Mouse (Mus musculus) right cerebral cortex, postnatal 10 days (tissue): ENCODE measurements at regions not wholly inside any gene's neighbourhood (a gene's known extent, or its start where the extent isn't known, plus 50 kb on each side); places are given as distances from the start of the nearest gene placed in this dataset.

Experiments
- DNase-seq, 2 experiments: peaks; one replicate each; pipeline ENCODE4 v3.0.0; 2021; ENCODE audit warnings: low spot score in 2 of 2

GRCm38 (mm10) chr17:27318969-27319695, 114.9 kb upstream of the Lemd2 start:
- DNase-seq, result no peak

GRCm38 (mm10) chr17:27317576-27318277, 113.5 kb upstream of the Lemd2 start:
- DNase-seq, result peak; percentile 88 to 90

DNA sequence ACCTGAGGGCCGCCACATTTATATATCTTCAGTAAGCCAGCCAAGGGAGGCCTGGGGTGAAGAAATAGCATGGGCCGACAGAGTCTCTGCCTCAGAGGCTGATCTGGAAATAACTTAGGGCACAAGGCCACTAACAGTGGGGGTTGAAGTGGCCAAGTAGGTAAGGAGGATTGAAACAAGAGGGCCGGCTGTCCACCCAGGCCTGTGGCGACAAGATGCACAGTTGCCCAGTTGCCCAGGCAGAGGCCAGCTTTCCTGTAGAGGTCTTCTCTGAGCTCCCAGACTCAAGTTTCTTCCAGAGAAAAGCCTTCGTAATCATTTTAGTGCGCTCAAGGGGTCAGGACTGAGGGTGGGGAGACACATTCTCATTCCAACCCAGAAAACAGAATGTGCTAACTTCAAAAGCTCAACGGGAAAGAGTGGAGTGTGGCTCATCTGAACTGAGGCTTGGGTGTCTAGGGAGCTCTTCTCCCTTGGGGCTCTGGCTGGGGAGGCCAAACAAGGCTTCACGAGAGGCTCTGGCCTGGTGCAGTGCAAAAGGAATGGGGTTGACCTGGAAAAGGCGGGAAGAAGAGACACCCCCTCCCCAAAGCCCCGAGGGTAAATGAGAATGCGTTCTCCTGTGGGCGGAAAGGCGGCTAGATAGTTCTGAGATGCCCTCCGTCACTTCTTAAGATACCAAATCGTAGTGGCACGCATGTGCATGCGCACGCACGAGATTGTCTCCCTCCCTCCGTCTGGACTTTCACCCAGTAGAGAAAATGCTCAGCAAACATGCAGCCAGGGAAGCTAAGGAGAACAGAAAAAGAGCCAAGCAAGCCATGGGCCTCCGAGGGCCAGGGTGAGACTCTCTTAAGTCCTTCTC, 112.7 kb upstream of the Lemd2 start:
- DNase-seq, result no peak

DNA sequence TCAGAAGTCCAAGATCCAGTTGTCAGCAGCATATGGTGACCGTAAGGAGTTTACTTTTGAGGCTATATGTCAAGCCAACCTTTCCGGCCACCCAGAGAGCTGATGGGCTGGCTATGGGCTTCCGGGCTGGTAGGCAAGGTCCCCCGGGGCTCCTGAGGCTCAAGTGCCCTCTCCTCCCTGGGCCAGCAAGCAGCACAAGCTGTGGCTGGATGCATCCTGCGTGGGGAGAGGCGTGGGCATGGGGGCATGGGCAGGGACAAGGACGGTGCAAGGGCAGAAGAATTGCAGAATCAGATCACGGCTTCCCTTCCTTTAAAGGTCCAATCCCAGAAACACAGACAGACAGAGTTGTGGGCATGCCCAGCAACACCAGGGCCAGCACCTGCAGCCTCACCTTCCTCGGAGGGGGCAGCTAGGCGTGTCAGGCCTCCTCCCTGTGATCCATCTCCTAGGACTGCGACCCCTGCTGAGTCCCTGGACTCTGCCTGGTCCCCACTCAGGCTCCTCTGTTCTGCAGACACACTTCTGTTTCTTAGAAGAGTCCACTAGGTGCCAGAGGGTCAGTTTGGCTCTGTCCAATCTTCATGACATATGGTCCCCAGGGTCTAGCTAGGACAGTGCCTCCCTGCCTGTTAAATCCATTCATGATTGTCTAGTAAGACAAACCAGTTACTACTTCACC, 111.8 kb upstream of the Lemd2 start:
- no peak for DNase-seq

GRCm38 (mm10) chr17:27315428-27315827, 111.2 kb upstream of the Lemd2 start:
- DNase-seq, result no peak

DNA sequence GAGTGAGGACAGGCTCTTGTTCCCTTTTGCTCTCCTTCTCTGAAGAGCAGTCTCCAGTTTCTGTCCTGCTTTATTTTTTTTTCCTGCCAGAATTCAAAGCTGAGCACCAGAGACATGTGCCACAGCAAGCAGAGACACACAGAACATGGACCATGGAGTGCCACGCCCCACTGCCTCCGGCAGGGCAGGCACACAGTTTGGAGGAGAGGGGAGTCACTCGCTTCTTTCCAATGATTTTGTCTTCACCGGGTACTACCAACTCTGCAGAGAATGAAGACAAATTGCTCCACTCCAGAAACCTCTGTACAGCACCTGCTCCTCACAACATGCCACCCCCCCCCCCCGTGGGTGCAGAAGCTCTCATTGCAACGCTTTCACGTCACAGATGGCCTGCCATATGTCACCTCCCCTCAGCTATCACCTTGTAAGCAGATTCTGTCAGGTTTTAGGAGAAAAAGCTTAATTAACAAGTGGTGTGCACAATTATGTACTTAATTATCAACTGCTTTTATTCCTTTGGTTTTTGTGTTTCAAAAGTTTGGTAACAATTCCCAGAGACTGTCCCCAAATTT, 110.6 kb upstream of the Lemd2 start:
- DNase-seq, result no peak

DNA sequence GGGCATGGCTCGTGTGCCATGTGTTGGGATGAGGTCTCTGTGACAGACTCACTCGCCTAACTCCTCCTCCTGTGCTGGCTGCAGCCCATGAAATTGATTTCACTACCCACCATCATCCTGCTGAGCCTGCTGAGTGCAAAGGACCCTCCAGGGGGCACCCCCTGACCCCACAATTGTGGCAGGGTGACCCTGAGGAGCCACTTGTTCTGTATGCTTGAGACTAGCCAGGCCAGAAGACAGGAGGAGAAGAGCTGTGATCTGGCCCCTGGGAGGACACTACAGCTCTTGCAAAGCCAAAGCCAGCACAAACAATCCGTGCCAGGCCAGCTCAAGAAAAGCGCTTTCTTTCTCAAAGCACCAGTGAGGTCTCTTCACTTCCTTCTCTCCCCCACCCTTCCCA, 104.7 kb upstream of the Lemd2 start:
- DNase-seq, result no peak

DNA sequence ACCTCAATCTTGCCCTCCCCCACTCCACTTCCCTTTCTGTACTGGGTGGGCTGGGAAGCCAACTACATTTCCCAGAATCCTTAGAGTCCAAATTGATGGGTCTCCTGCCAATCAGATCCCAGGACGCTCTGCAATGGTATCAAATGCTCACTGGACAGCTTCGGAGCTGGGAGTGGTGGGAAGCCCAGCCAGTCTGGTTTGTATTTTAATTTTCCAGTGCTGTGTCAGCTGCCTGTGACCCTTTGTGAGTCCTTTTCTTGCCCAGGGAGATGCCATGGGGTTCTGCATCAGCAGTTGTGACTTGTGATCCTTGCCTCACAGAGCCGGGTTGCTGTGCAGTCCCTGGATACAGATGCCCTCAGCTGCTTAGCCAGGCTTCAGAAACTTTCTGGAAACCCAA, 100.6 kb upstream of the Lemd2 start:
- no peak for DNase-seq

DNA sequence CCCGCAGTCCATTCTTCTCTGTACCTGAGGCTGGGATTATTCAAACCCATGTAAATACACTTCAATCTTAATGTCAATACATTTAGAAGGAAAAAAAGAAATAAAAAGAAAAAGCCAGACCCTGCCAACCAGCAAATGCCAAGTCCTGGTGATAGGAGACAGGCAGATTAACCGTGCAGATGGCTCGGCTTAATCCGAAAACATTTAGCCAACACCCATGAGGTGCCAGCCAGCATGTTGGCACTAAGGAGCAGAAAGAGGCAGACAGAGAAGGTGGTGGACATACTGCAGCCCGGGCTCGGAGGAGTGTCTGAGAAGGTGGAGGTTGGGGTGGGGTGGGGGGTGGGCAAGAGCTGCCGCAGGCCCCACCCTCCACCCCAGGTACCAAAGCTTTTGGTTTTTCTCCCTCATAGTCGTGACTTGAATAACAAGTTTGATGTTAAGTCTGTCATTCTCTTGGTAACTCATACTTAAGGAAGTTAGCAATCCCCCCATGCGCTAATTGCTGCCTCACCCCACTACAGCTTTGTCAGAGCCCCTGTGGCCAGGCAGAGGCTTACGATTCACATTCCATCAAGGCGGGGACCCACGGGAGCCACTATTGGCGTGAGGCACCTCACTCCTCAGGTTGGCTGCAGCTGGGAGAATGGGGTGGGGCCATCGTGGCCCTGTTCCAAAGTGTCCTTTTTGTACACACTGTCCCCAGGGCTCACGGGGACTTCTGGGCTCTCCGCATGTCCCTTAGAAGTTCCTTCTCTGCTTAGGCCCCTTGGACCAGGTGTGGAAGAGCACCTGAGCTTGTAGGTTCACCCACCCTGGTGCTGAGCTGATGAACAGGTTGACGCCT, 99.6 kb upstream of the Lemd2 start:
- peak in 1 of 2 experiments; percentile 63 for DNase-seq

GRCm38 (mm10) chr17:27303061-27303460, 98.8 kb upstream of the Lemd2 start:
- peak in 1 of 2 experiments; percentile 27 for DNase-seq

DNA sequence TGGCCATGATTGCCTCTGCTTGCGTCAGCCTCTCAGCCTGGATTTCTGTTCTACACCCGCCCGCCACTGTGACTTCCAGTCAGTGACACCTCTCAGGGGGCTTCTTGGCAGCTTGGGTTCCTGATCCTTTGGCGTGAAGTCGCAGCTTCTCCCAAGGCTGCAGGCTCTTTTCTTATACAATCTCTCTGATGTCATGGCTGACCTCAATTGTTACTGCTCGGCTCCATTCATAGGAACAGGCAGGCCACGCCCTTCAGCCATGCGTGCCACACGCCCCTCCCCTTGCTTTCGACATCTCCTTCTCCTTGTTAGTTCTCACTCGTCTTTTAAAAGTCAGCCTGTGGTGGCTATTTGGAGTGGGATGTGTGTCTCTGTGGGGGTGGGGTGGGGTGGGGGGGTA, 97.1 kb upstream of the Lemd2 start:
- peak in 1 of 2 experiments; percentile 27 for DNase-seq

DNA sequence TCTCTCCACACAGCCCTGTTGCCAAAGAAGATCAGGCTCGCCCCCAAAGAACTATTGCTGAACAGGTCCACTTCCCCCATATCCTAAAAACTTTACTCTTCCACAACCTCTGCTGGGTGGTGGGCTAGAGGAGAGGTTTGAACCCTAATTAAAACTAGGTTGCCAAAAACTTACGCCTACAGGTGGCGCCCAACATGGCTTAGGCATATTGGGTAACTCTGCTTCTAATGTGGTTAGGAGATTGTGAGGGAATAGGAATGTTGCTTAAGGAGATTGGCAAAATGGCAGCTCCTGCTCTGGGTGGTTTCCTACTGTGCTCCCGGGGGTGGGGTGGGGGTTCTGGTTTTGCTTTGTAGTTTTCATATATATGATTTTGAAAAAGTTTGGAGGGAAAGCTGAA, 95.0 kb upstream of the Lemd2 start:
- DNase-seq, result peak in 1 of 2 experiments; percentile 22

GRCm38 (mm10) chr17:27298351-27298750, 94.1 kb upstream of the Lemd2 start:
- peak in 1 of 2 experiments; percentile 24 for DNase-seq

DNA sequence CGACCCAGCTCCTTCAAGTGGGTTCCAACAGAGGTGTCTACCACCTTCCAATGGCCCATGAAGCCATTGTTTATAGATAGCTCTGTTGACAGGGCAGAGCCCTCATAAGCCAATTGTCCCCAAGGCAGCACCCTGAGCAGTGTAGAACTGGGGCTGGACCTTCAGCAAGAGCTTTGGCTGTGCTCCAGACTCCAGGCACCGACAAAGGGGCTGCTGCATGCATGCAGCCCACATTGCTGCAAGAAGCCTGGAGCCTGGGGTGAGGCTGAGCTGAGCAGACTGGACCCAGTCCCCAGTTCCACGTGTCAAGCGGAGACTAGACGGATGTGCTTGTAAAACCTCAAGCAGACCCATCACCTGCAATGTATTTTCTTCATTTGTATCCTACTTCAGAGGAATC, 91.9 kb upstream of the Lemd2 start:
- peak in 1 of 2 experiments; percentile 30 for DNase-seq

GRCm38 (mm10) chr17:27294208-27294604, 89.9 kb upstream of the Lemd2 start:
- DNase-seq, result no peak

- DNase-seq, result peak in 1 of 2 experiments; percentile 31
Observed at GRCm38 (mm10) chr17:27293586-27294207, 89.4 kb upstream of the Lemd2 start.

- peak in 1 of 2 experiments; percentile 50 for DNase-seq
Observed at GRCm38 (mm10) chr17:27291673-27292072, 87.4 kb upstream of the Lemd2 start.

DNA sequence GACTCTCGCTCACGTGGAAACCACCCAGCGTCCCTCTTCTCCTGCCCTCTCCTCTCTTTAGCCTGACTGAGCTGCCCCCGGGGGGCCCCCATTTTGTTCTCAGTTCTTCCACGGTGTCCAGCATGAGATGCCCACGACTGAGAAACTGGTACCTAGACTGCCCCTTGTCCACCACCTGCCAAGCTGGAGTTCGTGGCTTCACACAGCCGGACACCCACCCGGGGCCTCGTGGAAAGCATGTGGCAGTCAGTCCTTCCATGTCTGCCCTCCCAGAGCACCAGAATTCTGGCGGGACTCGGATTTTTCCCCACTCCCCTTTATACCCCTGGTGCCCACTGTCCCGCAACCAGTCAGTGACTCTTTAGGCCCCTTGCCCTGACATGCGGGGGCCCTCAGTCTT, 86.9 kb upstream of the Lemd2 start:
- peak in 1 of 2 experiments; percentile 22 for DNase-seq

DNA sequence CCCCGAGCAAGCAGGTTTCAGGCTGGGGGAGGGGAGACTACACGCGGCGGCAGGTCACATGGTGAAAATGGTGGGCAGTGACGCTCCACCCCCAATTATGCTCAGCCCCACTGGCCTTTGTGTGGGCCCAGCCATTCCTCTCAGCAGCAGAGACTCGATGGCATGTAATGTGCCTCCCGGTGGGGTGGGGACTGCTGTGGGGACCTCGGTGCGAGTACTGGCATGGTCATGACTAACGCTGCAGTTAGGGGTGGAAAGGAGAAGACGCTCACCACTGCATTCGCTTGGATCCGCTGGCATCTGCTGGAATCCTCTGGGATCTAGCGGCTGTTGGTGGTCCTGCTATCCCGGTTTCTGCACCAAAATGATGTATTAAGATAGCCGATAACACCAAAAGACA, 86.0 kb upstream of the Lemd2 start:
- peak in 1 of 2 experiments; percentile 25 for DNase-seq

DNA sequence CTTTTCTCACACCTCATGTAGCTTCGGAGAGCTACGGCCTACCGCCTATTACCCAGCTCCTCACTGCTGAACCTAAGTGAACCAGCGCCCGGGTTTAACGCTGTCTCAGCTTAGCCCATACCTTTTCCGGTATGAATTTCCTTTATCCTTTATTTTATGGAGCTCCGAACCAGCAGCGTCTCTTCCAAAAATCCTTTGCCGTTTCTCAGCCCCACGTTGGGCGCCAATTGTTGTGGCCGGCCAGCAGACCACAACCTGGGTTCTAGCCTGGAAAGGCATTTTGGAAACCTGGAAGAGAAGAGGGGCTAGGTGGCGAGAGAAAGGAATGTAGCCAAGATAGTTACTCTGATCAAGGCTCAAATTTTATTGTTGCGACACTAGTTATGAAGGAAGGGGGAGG, 85.5 kb upstream of the Lemd2 start:
- DNase-seq, result peak in 1 of 2 experiments; percentile 12
